Mouse (Mus musculus): ENCODE results near the gene Rasgrf2. TPM values are rescaled to one million over a fixed set of nuclear protein-coding genes. Genes with fewer than 3 reads are reported as not detected.
A peak's percentile ranks its signal among the peaks of the same experiment; 100 is the strongest.

Rasgrf2 gene
- polyA plus RNA-seq, 1 experiment, result 3.7 TPM

DNA sequence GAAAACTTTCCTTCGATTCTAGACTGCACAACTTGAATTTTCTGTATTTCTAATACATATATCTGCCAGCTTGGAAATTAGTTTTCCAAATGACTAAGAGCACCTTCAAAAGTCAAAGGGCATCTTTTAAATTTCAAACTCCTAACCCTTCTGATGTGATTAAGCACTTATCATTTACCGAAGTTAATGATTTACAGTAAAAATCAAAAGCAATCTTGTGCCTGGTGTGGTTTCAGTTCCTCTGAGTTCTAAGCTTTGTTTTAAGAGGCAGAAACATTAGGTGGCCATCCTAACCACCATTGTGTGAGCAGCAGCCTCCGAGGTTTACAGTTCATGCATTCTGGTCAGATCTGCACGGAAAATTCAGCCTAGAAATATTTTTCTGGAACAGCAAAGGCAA is 1.6 kb downstream of the Rasgrf2 start:
- no peaks in the 10 kb centered on the region for H3K36me3 ChIP-seq (ENCODE audit: control insufficient read depth, insufficient read depth, low read length)
- DNase-seq, result no peak
- peaks cover 4% of the 10 kb centered on the region; the same call in 1 of the 2 replicates for H3K4me1 ChIP-seq (ENCODE audit: control insufficient read depth, insufficient read depth, low read length)
- peak overlapping the region; percentile 25; the same call in 1 of the 2 replicates for H3K4me3 ChIP-seq (ENCODE audit: insufficient read depth, low read depth, low read length)
- H3K27me3 ChIP-seq (replicated peaks; ENCODE audit: control insufficient read depth, insufficient read depth, low read length), result no peaks in the 10 kb centered on the region
- TF ChIP-seq POLR2A (IDR thresholded peaks at IDR 0.05; ENCODE audit: low read depth, low read length) (no peak), CTCF (conservative IDR thresholded peaks at IDR 0.05; ENCODE audit: insufficient read depth, insufficient read length, low read depth, low read length) (no peak)
- WGBS, result 75% methylated on average over 4 of the region's 4 CpGs
- no peak overlapping the region for H3K27ac ChIP-seq (ENCODE audit: insufficient read depth, low read depth, low read length)

DNA sequence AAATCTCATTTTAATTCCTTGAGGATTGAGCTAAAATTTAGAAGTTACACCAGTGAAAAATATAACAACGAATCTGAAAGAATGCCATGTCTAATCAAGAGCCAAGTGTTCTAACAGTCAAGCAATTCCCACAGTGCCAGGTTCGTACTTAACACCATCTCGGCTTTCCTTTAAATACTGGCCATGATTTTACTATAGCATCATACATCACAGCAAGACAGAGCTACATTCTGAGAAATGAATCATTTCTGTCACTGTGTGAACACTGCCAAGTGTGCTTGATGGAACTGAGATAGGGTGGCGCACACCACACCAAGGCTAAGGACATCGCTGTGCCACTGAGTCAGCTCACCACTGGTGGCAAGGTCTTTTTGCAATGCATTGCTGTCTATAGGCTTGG is 5.6 kb downstream of the Rasgrf2 start:
- no peak for DNase-seq
- whole genome bisulfite sequencing, result 89% methylated on average over 5 of the region's 5 CpGs
- Histone ChIP-seq H3K4me3 (ENCODE audit: insufficient read depth, low read depth, low read length) (no peak overlapping the region), H3K4me1 (ENCODE audit: control insufficient read depth, insufficient read depth, low read length) (peaks cover 4% of the 10 kb centered on the region; the same call in 1 of the 2 replicates), H3K27ac (ENCODE audit: insufficient read depth, low read depth, low read length) (no peak overlapping the region), H3K36me3 (ENCODE audit: control insufficient read depth, insufficient read depth, low read length) (no peaks in the 10 kb centered on the region), H3K27me3 (replicated peaks; ENCODE audit: control insufficient read depth, insufficient read depth, low read length) (no peaks in the 10 kb centered on the region)
- TF ChIP-seq CTCF (conservative IDR thresholded peaks at IDR 0.05; ENCODE audit: insufficient read depth, insufficient read length, low read depth, low read length) (no peak), POLR2A (IDR thresholded peaks at IDR 0.05; ENCODE audit: low read depth, low read length) (no peak)

DNA sequence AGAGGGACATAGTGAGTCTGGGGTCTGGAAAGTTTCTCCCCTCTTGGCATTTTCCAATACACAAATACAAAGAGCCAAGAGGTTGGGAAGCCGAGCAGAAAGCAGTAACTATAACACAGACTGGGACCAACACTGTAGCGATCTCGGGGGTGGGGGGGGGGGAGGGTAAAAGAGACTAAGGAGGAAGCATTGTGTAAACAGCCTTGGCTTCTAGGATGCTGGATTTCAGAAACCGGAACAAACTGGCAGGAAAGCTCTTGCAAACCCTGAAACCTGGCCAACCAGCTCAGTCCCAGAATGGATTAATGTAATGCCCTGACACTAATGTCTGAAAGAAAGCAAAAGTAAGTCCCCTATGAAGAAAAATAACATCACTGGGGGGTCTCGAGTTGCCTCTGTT is 11.8 kb downstream of the Rasgrf2 start:
- TF ChIP-seq POLR2A (IDR thresholded peaks at IDR 0.05; ENCODE audit: low read depth, low read length) (no peak), CTCF (conservative IDR thresholded peaks at IDR 0.05; ENCODE audit: insufficient read depth, insufficient read length, low read depth, low read length) (no peak)
- no peaks in the 10 kb centered on the region for H3K27me3 ChIP-seq (replicated peaks; ENCODE audit: control insufficient read depth, insufficient read depth, low read length)
- peak; percentile 60 for DNase-seq
- 49% methylated on average over 5 of the region's 5 CpGs for WGBS
- no peaks in the 10 kb centered on the region for H3K36me3 ChIP-seq (ENCODE audit: control insufficient read depth, insufficient read depth, low read length)
- H3K27ac ChIP-seq (ENCODE audit: insufficient read depth, low read depth, low read length), result no peak overlapping the region
- H3K4me3 ChIP-seq (ENCODE audit: insufficient read depth, low read depth, low read length), result no peak overlapping the region
- no peaks in the 10 kb centered on the region for H3K4me1 ChIP-seq (ENCODE audit: control insufficient read depth, insufficient read depth, low read length)

DNA sequence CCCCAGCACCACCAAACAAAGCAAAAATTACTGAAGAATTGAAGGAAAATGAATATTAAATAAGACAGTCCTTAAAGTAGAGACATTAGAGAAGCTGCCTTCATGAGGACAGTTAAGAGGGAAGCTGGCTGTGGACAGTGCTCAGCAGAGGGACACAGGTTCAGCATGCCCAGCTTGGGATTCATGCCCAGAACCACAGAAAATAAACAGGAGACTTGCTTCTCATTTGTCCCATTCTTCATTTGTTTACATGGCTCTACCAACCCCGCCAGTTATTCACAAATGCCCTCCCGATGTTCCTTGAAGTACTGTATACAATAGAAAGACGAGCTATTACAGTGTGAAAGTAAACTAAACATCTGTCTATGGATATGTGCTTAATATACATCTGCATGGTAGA is 17.4 kb downstream of the Rasgrf2 start:
- Histone ChIP-seq H3K27ac (ENCODE audit: insufficient read depth, low read depth, low read length) (no peak overlapping the region), H3K36me3 (ENCODE audit: control insufficient read depth, insufficient read depth, low read length) (no peaks in the 10 kb centered on the region), H3K4me1 (ENCODE audit: control insufficient read depth, insufficient read depth, low read length) (no peaks in the 10 kb centered on the region), H3K27me3 (replicated peaks; ENCODE audit: control insufficient read depth, insufficient read depth, low read length) (no peaks in the 10 kb centered on the region), H3K4me3 (ENCODE audit: insufficient read depth, low read depth, low read length) (no peak overlapping the region)
- WGBS, result 80% methylated on average over 3 of the region's 3 CpGs
- no peak for DNase-seq
- no peak for TF ChIP-seq POLR2A (IDR thresholded peaks at IDR 0.05; ENCODE audit: low read depth, low read length)
- no peak for TF ChIP-seq CTCF (conservative IDR thresholded peaks at IDR 0.05; ENCODE audit: insufficient read depth, insufficient read length, low read depth, low read length)

DNA sequence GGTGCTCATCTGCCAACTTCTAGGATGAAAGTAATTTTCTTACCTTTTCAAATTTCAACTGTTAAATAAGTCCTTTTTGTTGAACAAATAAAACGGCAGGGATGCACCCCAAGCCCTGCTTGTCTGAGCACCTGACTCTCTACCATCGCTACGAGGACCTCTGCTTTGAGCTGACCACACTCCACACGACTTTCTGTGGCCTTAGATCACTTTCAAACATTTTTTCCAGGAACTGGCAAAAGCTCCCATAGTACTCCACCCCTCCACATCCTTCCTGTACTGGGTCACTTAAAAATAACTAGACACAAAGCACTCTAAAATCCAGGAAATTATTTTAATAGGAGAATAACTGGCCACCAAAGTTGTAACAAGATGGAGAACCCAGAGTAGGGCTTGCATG is 23.2 kb downstream of the Rasgrf2 start:
- no peak for TF ChIP-seq CTCF (conservative IDR thresholded peaks at IDR 0.05; ENCODE audit: insufficient read depth, insufficient read length, low read depth, low read length)
- no peak for TF ChIP-seq POLR2A (IDR thresholded peaks at IDR 0.05; ENCODE audit: low read depth, low read length)
- H3K27ac ChIP-seq (ENCODE audit: insufficient read depth, low read depth, low read length), result peak overlapping the region; percentile 12; the same call in 1 of the 2 replicates
- no peaks in the 10 kb centered on the region for H3K36me3 ChIP-seq (ENCODE audit: control insufficient read depth, insufficient read depth, low read length)
- no peak overlapping the region for H3K4me3 ChIP-seq (ENCODE audit: insufficient read depth, low read depth, low read length)
- peak; percentile 57 for DNase-seq
- WGBS, result 58% methylated on average over 4 of the region's 4 CpGs
- no peaks in the 10 kb centered on the region for H3K4me1 ChIP-seq (ENCODE audit: control insufficient read depth, insufficient read depth, low read length)
- H3K27me3 ChIP-seq (replicated peaks; ENCODE audit: control insufficient read depth, insufficient read depth, low read length), result no peaks in the 10 kb centered on the region; the same call in 1 of the 2 replicates

DNA sequence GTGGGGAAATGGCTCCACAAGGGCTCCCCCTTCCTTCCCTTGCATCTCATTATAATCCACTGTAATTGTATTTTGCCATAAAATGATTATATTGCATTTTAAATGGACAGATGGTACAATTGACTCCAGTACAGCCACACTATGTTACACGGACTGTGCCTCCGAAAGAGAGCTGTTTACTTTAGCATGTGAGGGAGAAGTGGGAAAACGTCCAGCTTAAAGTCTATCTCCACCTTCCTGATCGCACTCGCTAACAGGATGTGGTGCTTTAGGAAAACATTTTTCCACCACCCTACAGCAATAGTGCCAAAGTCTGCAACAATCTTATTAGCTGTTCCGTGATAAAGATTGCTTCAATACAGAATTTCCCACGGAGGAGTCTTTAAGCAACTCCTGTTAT is 27.2 kb downstream of the Rasgrf2 start:
- H3K27me3 ChIP-seq (replicated peaks; ENCODE audit: control insufficient read depth, insufficient read depth, low read length), result no peaks in the 10 kb centered on the region; the same call in 1 of the 2 replicates
- H3K36me3 ChIP-seq (ENCODE audit: control insufficient read depth, insufficient read depth, low read length), result no peaks in the 10 kb centered on the region
- peak; percentile 39 for DNase-seq
- H3K27ac ChIP-seq (ENCODE audit: insufficient read depth, low read depth, low read length), result no peak overlapping the region
- H3K4me1 ChIP-seq (ENCODE audit: control insufficient read depth, insufficient read depth, low read length), result no peaks in the 10 kb centered on the region
- H3K4me3 ChIP-seq (ENCODE audit: insufficient read depth, low read depth, low read length), result no peak overlapping the region
- WGBS, result 43% methylated on average over 7 of the region's 7 CpGs
- TF ChIP-seq CTCF (conservative IDR thresholded peaks at IDR 0.05; ENCODE audit: insufficient read depth, insufficient read length, low read depth, low read length) (no peak), POLR2A (IDR thresholded peaks at IDR 0.05; ENCODE audit: low read depth, low read length) (no peak)

DNA sequence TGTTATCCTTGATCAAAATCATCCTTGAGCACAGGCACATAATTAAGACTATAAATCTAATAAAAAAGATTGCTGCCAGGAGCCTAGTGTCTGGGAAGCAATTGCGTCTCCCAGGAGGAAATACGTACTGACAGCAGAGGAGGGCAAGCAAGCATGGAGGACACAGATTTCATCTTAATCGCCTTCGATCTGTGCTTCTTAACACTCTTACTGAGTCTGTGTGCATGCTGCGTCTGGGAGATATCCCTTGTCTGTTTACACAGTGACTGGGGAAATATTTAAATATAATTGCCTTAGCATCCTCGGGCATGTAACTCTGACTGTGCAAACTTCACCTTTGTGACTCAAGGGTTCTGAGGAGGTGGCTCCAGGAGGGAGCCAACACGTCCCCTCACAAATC is 33.0 kb downstream of the Rasgrf2 start:
- no peaks in the 10 kb centered on the region for H3K27me3 ChIP-seq (replicated peaks; ENCODE audit: control insufficient read depth, insufficient read depth, low read length)
- no peak overlapping the region for H3K27ac ChIP-seq (ENCODE audit: insufficient read depth, low read depth, low read length)
- H3K4me3 ChIP-seq (ENCODE audit: insufficient read depth, low read depth, low read length), result no peak overlapping the region
- no peaks in the 10 kb centered on the region for H3K36me3 ChIP-seq (ENCODE audit: control insufficient read depth, insufficient read depth, low read length)
- no peak for DNase-seq
- 68% methylated on average over 7 of the region's 7 CpGs for WGBS
- peaks cover 10% of the 10 kb centered on the region; the same call in 1 of the 2 replicates for H3K4me1 ChIP-seq (ENCODE audit: control insufficient read depth, insufficient read depth, low read length)
- TF ChIP-seq CTCF (conservative IDR thresholded peaks at IDR 0.05; ENCODE audit: insufficient read depth, insufficient read length, low read depth, low read length), result no peak
- no peak for TF ChIP-seq POLR2A (IDR thresholded peaks at IDR 0.05; ENCODE audit: low read depth, low read length)
